ENCODE assay signal across 8 mouse cellular contexts in genomic region chr2:155277721-155278120, GRCm38 (mm10). TPM values are rescaled to one million over a fixed set of nuclear protein-coding genes. Genes with fewer than 3 reads are reported as not detected.
DNase-seq lines count a peak whose midpoint lies in the region; ATAC-seq and TF ChIP-seq lines count a peak whose summit lies in the region.

No protein-coding gene starts in this region.

- H3K4me1 ChIP-seq in testis, adult 2 months (ENCODE audit: control insufficient read depth, insufficient read depth, low read length), result peaks cover 6% of the 10 kb centered on the region
- H3K4me1 ChIP-seq in hindbrain, embryonic 15.5 days (replicated peaks), result peaks cover 15% of the 10 kb centered on the region
- H3K4me1 ChIP-seq in stomach, postnatal 0 days (replicated peaks; ENCODE audit: control insufficient read depth, insufficient read depth), result peaks cover 6% of the 10 kb centered on the region

- no peaks in the 10 kb centered on the region for H3K27me3 ChIP-seq in testis, adult 2 months (ENCODE audit: control insufficient read depth, insufficient read depth, low read length)
- no peaks in the 10 kb centered on the region for H3K27me3 ChIP-seq in hindbrain, embryonic 15.5 days
- no peaks in the 10 kb centered on the region for H3K27me3 ChIP-seq in stomach, postnatal 0 days (ENCODE audit: control insufficient read depth, insufficient read depth, low read length)

- no peak for TF ChIP-seq EP300 in stomach, postnatal 0 days (optimal IDR thresholded peaks at IDR 0.05)

- TF ChIP-seq CTCF in testis, adult 2 months (IDR thresholded peaks at IDR 0.05; ENCODE audit: control insufficient read depth, insufficient read depth, insufficient replicate concordance, low read depth, low read length), result no peak
- no peak for TF ChIP-seq CTCF in stomach, postnatal 0 days (IDR thresholded peaks at IDR 0.05; ENCODE audit: low read depth)

- H3K4me3 ChIP-seq in testis, adult 2 months (ENCODE audit: control insufficient read depth, low read depth, low read length), result peak overlapping the region; percentile 90
- H3K4me3 ChIP-seq in hindbrain, embryonic 15.5 days, result peak overlapping the region; percentile 85
- no peak overlapping the region for H3K4me3 ChIP-seq in stomach, postnatal 0 days (ENCODE audit: low read depth, low read length)

- H3K36me3 ChIP-seq in testis, adult 2 months (ENCODE audit: control insufficient read depth, insufficient read depth, low read length), result no peaks in the 10 kb centered on the region; the same call in 1 of the 2 replicates
- H3K36me3 ChIP-seq in hindbrain, embryonic 15.5 days, result peaks cover 7% of the 10 kb centered on the region; the same call in 1 of the 2 replicates
- peaks cover 11% of the 10 kb centered on the region; the same call in 1 of the 2 replicates for H3K36me3 ChIP-seq in stomach, postnatal 0 days (ENCODE audit: control insufficient read depth, insufficient read depth, low read length)

- H3K9ac ChIP-seq in hindbrain, embryonic 15.5 days, result peak overlapping the region; percentile 88; the same call in 1 of the 2 replicates
- peak overlapping the region; percentile 97; the same call in 1 of the 2 replicates for H3K9ac ChIP-seq in stomach, postnatal 0 days (ENCODE audit: low read length)

- TF ChIP-seq POLR2A in testis, adult 2 months (IDR thresholded peaks at IDR 0.05; ENCODE audit: control insufficient read depth, low read depth, low read length), result no peak

- no peak for ATAC-seq in hindbrain, embryonic 15.5 days (ENCODE audit: low FRiP score, low read depth)
- ATAC-seq in stomach, postnatal 0 days (ENCODE audit: low FRiP score, low TSS enrichment), result no peak
- ATAC-seq in megakaryocyte progenitor cell, adult 5-6 weeks (replicated peaks; ENCODE audit: poor library complexity), result no peak

- peak; percentile 19 for DNase-seq in heart, adult 8-10 months (ENCODE audit: low spot score)
- DNase-seq in heart, postnatal 14 days, result no peak
- DNase-seq in testis, postnatal 10 days (ENCODE audit: low spot score), result no peak
- no peak for DNase-seq in stomach, postnatal 0 days (ENCODE audit: low spot score)
- no peak for DNase-seq in left cerebral cortex, adult 9 months (ENCODE audit: low spot score in 2 of 2)

- no peaks in the 10 kb centered on the region for H3K9me3 ChIP-seq in hindbrain, embryonic 15.5 days
- H3K9me3 ChIP-seq in stomach, postnatal 0 days (ENCODE audit: control insufficient read depth, low read length), result no peaks in the 10 kb centered on the region

- 86% methylated on average over 2 of the region's 2 CpGs for WGBS in hindbrain, embryonic 15.5 days
- 66% methylated on average over 2 of the region's 2 CpGs for WGBS in stomach, postnatal 0 days

- intact Hi-C loops in heart, postnatal 14 days (cut with DNase I), result loop anchor here (5.0 kb wide), 1 partner anchor 105 kb away; the partner anchor contains the start of gene Trp53inp2

- peak overlapping the region; percentile 63 for H3K27ac ChIP-seq in testis, adult 2 months (ENCODE audit: control insufficient read depth, insufficient read depth, low read depth, low read length)
- no peak overlapping the region for H3K27ac ChIP-seq in hindbrain, embryonic 15.5 days (replicated peaks)
- peak overlapping the region; percentile 98 for H3K27ac ChIP-seq in stomach, postnatal 0 days (replicated peaks)

- peak overlapping the region; percentile 80 for H3K4me2 ChIP-seq in hindbrain, embryonic 15.5 days
- peak overlapping the region; percentile 70 for H3K4me2 ChIP-seq in stomach, postnatal 0 days (replicated peaks; ENCODE audit: low read depth)

RNA-seq across cellular contexts. Expression of gene Map1lc3a, which starts 1.6 kb away (rescaled TPM):
- total RNA-seq in heart, adult 8-10 months (2022), result 100 to 1,000 TPM; 780 to 845 (median 813) TPM
- total RNA-seq in heart, postnatal 14 days (2021), result 100 to 1,000 TPM; 692 to 703 TPM
- polyA plus RNA-seq in testis, adult 2 months (2012; rRNA removed), result 897 and 985 TPM in 2 replicates
- 631 and 685 TPM in 2 replicates for polyA plus RNA-seq in hindbrain, embryonic 15.5 days (2015; fragmentation: Nextera tagmentation; extraction: Ambion mirVana)
- 249 and 274 TPM in 2 replicates for polyA plus RNA-seq in stomach, postnatal 0 days (2015; fragmentation: Nextera tagmentation; extraction: Ambion mirVana)
- total RNA-seq in megakaryocyte progenitor cell, adult 5-6 weeks (2015), result 3.4 and 4.0 TPM in 2 replicates
- total RNA-seq in megakaryocyte progenitor cell, adult 5-6 weeks (2017), result 0.71 and 1.8 TPM in 2 replicates

RNA-seq across cellular contexts. Expression of gene Dynlrb1, which starts 41.4 kb away (rescaled TPM):
- total RNA-seq in heart, adult 8-10 months (2022), result 100 to 1,000 TPM; 143 to 184 (median 165) TPM
- 100 to 1,000 TPM; 177 to 185 TPM for total RNA-seq in heart, postnatal 14 days (2021)
- 53.6 and 60.8 TPM in 2 replicates for polyA plus RNA-seq in testis, adult 2 months (2012; rRNA removed)
- 750 and 762 TPM in 2 replicates for polyA plus RNA-seq in hindbrain, embryonic 15.5 days (2015; fragmentation: Nextera tagmentation; extraction: Ambion mirVana)
- polyA plus RNA-seq in stomach, postnatal 0 days (2015; fragmentation: Nextera tagmentation; extraction: Ambion mirVana), result 339 and 341 TPM in 2 replicates
- total RNA-seq in megakaryocyte progenitor cell, adult 5-6 weeks (2015), result 378 and 407 TPM in 2 replicates
- total RNA-seq in megakaryocyte progenitor cell, adult 5-6 weeks (2017), result 230 and 257 TPM in 2 replicates

Comparison
In these comparisons a context has a peak if more than half of its experiments do, and no peak if none do; other contexts are left out.
1. RNA of gene Map1lc3a, which starts 1.6 kb away (total RNA-seq): 780 to 845 TPM in heart, adult 8-10 months and 692 to 703 TPM in heart, postnatal 14 days; 0.71 to 4.0 TPM in megakaryocyte progenitor cell, adult 5-6 weeks; every median in the first group is over 100 times any median in the second.